Mouse (Mus musculus) intestine, embryonic 15.5 days (tissue): ENCODE data around the gene Gm29776. TPM values are rescaled to one million over a fixed set of nuclear protein-coding genes. Genes with fewer than 3 reads are reported as not detected.

Experiments used
- ATAC-seq: fragments of 200-750 bp; cut with Nextera tagmentation; 2 replicates; pipeline ENCODE4 v1.8.0; 2017; ENCODE audit warnings: moderate TSS enrichment, moderate library complexity
- H3K27ac ChIP-seq: fragments of 300-500 bp; sonication (generic); 2 replicates; pipeline ENCODE4 v1.5.1; 2015; ENCODE audit warnings: mild to moderate bottlenecking, inconsistent platforms
- H3K27me3 ChIP-seq: fragments of 300-500 bp; sonication (generic); replicated peaks from 2 replicates; pipeline ENCODE4 v1.6.1; 2015; ENCODE audit warnings: inconsistent platforms
- H3K36me3 ChIP-seq: fragments of 300-500 bp; sonication (generic); 2 replicates; pipeline ENCODE4 v1.6.1; 2015; ENCODE audit warnings: inconsistent platforms
- H3K4me1 ChIP-seq: fragments of 300-500 bp; sonication (generic); replicated peaks from 2 replicates; pipeline ENCODE4 v1.6.1; 2015; ENCODE audit warnings: inconsistent platforms
- H3K4me2 ChIP-seq: fragments of 300-500 bp; sonication (generic); replicated peaks from 2 replicates; pipeline ENCODE4 v1.6.1; 2015; ENCODE audit warnings: mild to moderate bottlenecking, inconsistent platforms
- H3K4me3 ChIP-seq: fragments of 300-500 bp; sonication (generic); replicated peaks from 2 replicates; pipeline ENCODE4 v1.5.1; 2015; ENCODE audit warnings: inconsistent platforms
- H3K9ac ChIP-seq: fragments of 300-500 bp; sonication (generic); 2 replicates; pipeline ENCODE4 v1.6.1; 2015; ENCODE audit warnings: inconsistent platforms
- H3K9me3 ChIP-seq: fragments of 300-500 bp; sonication (generic); 2 replicates; pipeline ENCODE4 v1.6.1; 2016; ENCODE audit warnings: inconsistent platforms
- WGBS: fragments of 180-500 bp; shearing (Covaris S2); methylation state at CpG from one replicate; pipeline ENCODE4 v1.1.7; 2015; 5-methylcytosine and 5-hydroxymethylcytosine counted together
- polyA plus RNA-seq: library from polyadenylated mRNA; unstranded; fragments of >200 nt; fragmentation: Nextera tagmentation; extraction: Ambion mirVana; gene quantifications from 2 replicates; pipeline ENCODE4 v1.2.1, GENCODE M21; 2015

The Gm29776 gene
- polyA plus RNA-seq, 1 experiment from 2014 or later: 0.11 TPM

GRCm38 (mm10) chr14:54644294-54644693 lies 54.3 kb downstream of the Gm29776 start:
- ATAC-seq: no peak
- no peaks in the 10 kb centered on the region for H3K9me3 ChIP-seq
- H3K9ac ChIP-seq: no peak overlapping the region
- no peak overlapping the region for H3K4me3 ChIP-seq
- 87% methylated on average over 9 of the region's 9 CpGs for WGBS
- peaks cover 11% of the 10 kb centered on the region for H3K4me1 ChIP-seq
- peaks cover 62% of the 10 kb centered on the region for H3K36me3 ChIP-seq
- no peaks in the 10 kb centered on the region for H3K27me3 ChIP-seq
- H3K4me2 ChIP-seq: no peak overlapping the region
- H3K27ac ChIP-seq: no peak overlapping the region

GRCm38 (mm10) chr14:54643011-54643410 lies 55.6 kb downstream of the Gm29776 start:
- peaks cover 52% of the 10 kb centered on the region for H3K36me3 ChIP-seq
- H3K4me2 ChIP-seq: no peak overlapping the region
- no peak overlapping the region for H3K4me3 ChIP-seq
- no peaks in the 10 kb centered on the region for H3K27me3 ChIP-seq
- WGBS: 91% methylated on average over 2 of the region's 2 CpGs
- ATAC-seq: no peak
- no peaks in the 10 kb centered on the region for H3K9me3 ChIP-seq
- H3K9ac ChIP-seq: no peak overlapping the region
- H3K4me1 ChIP-seq: peaks cover 16% of the 10 kb centered on the region
- no peak overlapping the region for H3K27ac ChIP-seq

Other genes starting within 250 kb of the Gm29776 start
- 57.2 and 60.6 TPM in 2 replicates for gene Lrp10, start 234.7 kb downstream of the Gm29776 start, polyA plus RNA-seq
- 1.6 and 1.9 TPM in 2 replicates for gene Rem2, start 222.7 kb downstream of the Gm29776 start, polyA plus RNA-seq
- gene Prmt5, start 181.3 kb downstream of the Gm29776 start, polyA plus RNA-seq: 78.0 and 80.0 TPM in 2 replicates
- 53.9 and 57.2 TPM in 2 replicates for gene Haus4, start 144.2 kb downstream of the Gm29776 start, polyA plus RNA-seq
- 18.2 and 19.0 TPM in 2 replicates for gene Ajuba, start 121.3 kb downstream of the Gm29776 start, polyA plus RNA-seq
- 6.0 and 8.2 TPM in 2 replicates for gene 4931414P19Rik, start 92.8 kb downstream of the Gm29776 start, polyA plus RNA-seq
- 360 and 408 TPM in 2 replicates for gene Psmb5, start 80.8 kb downstream of the Gm29776 start, polyA plus RNA-seq
- gene Psmb11, start 77.4 kb downstream of the Gm29776 start, polyA plus RNA-seq: not detected in 2 replicates
- not detected in 2 replicates for gene Gm17606, start 57.9 kb downstream of the Gm29776 start, polyA plus RNA-seq
- 2.8 and 3.0 TPM in 2 replicates for gene Cdh24, start 57.5 kb downstream of the Gm29776 start, polyA plus RNA-seq
- 83.7 and 84.8 TPM in 2 replicates for gene 1700123O20Rik, start 12.6 kb downstream of the Gm29776 start, polyA plus RNA-seq
- 105 and 107 TPM in 2 replicates for gene Acin1, start 11.9 kb downstream of the Gm29776 start, polyA plus RNA-seq
- gene Cebpe, start 13.3 kb upstream of the Gm29776 start, polyA plus RNA-seq: 0.19 and 0.21 TPM in 2 replicates
- 30.9 and 33.0 TPM in 2 replicates for gene Slc7a8, start 83.1 kb upstream of the Gm29776 start, polyA plus RNA-seq
- gene Rnf212b, start 115.3 kb upstream of the Gm29776 start, polyA plus RNA-seq: not detected in 2 replicates
- gene Homez, start 172.1 kb upstream of the Gm29776 start, polyA plus RNA-seq: 6.2 and 6.9 TPM in 2 replicates
- 2.3 TPM in 2 replicates for gene Ppp1r3e, start 178.7 kb upstream of the Gm29776 start, polyA plus RNA-seq
- 3.6 and 4.7 TPM in 2 replicates for gene Bcl2l2, start 184.5 kb upstream of the Gm29776 start, polyA plus RNA-seq
- gene Gm20521, start 184.6 kb upstream of the Gm29776 start, polyA plus RNA-seq: 0.34 and 0.35 TPM in 2 replicates
- 108 and 119 TPM in 2 replicates for gene Pabpn1, start 193.7 kb upstream of the Gm29776 start, polyA plus RNA-seq
- 30.2 and 33.2 TPM in 2 replicates for gene Slc22a17, start 214.3 kb upstream of the Gm29776 start, polyA plus RNA-seq
- 20.0 and 20.7 TPM in 2 replicates for gene Efs, start 227.3 kb upstream of the Gm29776 start, polyA plus RNA-seq
- not detected in 2 replicates for gene Il25, start 233.9 kb upstream of the Gm29776 start, polyA plus RNA-seq
- gene Cmtm5, start 237.4 kb upstream of the Gm29776 start, polyA plus RNA-seq: 2.2 and 2.3 TPM in 2 replicates